Mouse (Mus musculus): ENCODE data around the gene Tlr6.

GRCm38 (mm10) chr5:64917721-64918120 lies 42.2 kb downstream of the Tlr6 start:
- no peak for TF ChIP-seq CTCF (conservative IDR thresholded peaks at IDR 0.05 in 1 of 2, IDR thresholded peaks at IDR 0.05 in 1 of 2; ENCODE audit: low read depth in 2 of 2, low read length in 2 of 2)
- TF ChIP-seq ZKSCAN1 (IDR thresholded peaks at IDR 0.05; ENCODE audit: borderline replicate concordance, low read depth, low read length) = no peak
- no peak for TF ChIP-seq ZC3H11A (IDR thresholded peaks at IDR 0.05; ENCODE audit: low read depth, low read length)

Measured in CH12.LX (cell line).